Mouse (Mus musculus): ENCODE measurements around the gene Sumf2. TPM values are rescaled to one million over a fixed set of nuclear protein-coding genes. Genes with fewer than 3 reads are reported as not detected.

The Sumf2 gene
- polyA plus RNA-seq, 1 experiment from 2014 or later, result 21.0 TPM

DNA sequence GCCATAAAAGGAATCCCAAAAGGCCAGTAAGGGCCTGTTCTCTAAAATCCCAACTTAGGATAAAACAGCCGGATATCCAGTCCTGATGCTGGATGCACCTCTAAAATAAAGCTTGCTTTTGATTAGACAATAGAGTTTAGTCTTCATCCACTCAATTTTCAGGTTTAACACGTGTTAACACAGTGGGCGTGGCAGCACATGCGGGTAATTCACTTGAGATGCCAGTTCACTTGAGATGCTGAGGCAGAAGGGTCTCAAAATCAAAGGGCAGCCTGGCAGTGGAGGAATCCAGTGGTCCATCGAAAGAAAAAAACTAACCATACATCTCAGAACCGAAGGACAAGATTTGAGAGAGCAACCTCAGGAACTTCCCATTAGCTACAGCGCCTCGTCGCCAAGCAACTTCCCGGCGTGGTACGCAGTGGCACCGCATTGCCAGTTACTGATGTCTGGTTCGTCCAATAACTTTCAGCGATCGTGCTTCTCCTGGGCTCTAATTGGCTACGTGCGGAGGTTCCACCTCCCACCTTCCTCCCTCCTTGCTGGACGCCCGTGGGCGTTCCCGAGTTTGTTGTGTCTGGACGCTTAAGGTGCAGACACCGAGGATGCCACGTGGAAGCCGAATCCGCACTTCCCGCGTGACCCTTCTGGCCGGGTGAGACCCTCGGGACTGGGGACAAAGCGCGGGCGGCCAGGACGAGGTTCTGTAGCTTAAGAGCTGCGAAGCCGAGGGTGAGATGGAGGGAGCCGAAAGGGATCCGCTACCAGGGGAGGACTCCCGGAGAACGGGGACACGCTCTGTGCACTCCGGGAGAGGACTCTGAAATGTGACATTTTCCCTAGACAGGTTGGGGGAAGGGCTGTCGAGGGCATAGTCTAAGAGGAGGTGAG, 48.7 kb downstream of the Sumf2 start, which contains the start of gene Zbed5:
TSS of gene Zbed5 (plus strand) at position 526 of the 891 bp plus-strand sequence.
- H3K4me3 ChIP-seq (ENCODE audit: low read depth, low read length), result peak within 1 kb of the TSS; percentile 55
- H3K9ac ChIP-seq (replicated peaks; ENCODE audit: low read depth, low read length), result peak within 1 kb of the TSS; percentile 46
- ATAC-seq (ENCODE audit: low read depth), result peak; percentile 99
- H3K36me3 ChIP-seq (ENCODE audit: control insufficient read depth, insufficient read depth, low read length), result no peaks in the 10 kb centered on the region
- 2% methylated on average over 44 of the region's 44 CpGs for WGBS
- H3K9me3 ChIP-seq (ENCODE audit: control insufficient read depth, low read length), result no peaks in the 10 kb centered on the region
- H3K4me1 ChIP-seq (ENCODE audit: control insufficient read depth, insufficient read depth, low read length), result peaks cover 3% of the 10 kb centered on the region; the same call in 1 of the 2 replicates
- H3K27ac ChIP-seq (ENCODE audit: low read depth, low read length), result no peak within 1 kb of the TSS
- H3K4me2 ChIP-seq (ENCODE audit: low read depth, low read length), result peak within 1 kb of the TSS; percentile 72
- H3K27me3 ChIP-seq (ENCODE audit: control insufficient read depth, insufficient read depth, low read length), result no peaks in the 10 kb centered on the region

DNA sequence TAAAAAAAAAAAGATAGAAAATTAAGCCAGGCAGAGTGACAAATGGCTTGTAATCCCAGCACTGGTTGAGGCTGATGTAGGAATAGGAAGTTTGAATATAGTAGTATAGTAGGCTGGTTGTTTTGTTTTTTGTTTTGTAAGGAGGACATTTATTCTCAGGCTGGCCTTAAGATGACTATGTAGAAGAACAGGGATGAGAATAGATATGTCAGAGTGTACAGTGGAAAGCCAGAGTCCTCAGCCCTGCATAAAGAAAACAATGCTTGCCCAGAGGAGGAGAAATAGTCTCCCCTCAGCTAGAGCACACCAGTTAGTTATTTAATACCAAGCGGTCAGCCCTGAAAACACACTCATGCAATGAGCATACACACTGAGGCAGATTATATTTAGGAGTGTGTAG, 51.7 kb downstream of the Sumf2 start, which contains the start of gene Phkg1:
TSS of gene Phkg1 (minus strand) at position 101 of the 400 bp plus-strand sequence.
- Histone ChIP-seq H3K9ac (replicated peaks; ENCODE audit: low read depth, low read length) (no peak within 1 kb of the TSS), H3K4me2 (ENCODE audit: low read depth, low read length) (no peak within 1 kb of the TSS), H3K27me3 (ENCODE audit: control insufficient read depth, insufficient read depth, low read length) (no peaks in the 10 kb centered on the region), H3K4me1 (ENCODE audit: control insufficient read depth, insufficient read depth, low read length) (peaks cover 3% of the 10 kb centered on the region; the same call in 1 of the 2 replicates), H3K9me3 (ENCODE audit: control insufficient read depth, low read length) (no peaks in the 10 kb centered on the region), H3K27ac (ENCODE audit: low read depth, low read length) (no peak within 1 kb of the TSS), H3K4me3 (ENCODE audit: low read depth, low read length) (no peak within 1 kb of the TSS), H3K36me3 (ENCODE audit: control insufficient read depth, insufficient read depth, low read length) (peaks cover 7% of the 10 kb centered on the region; the same call in 1 of the 2 replicates)
- 100% methylated on average over 1 of the region's 1 CpGs for WGBS
- ATAC-seq (ENCODE audit: low read depth), result no peak

DNA sequence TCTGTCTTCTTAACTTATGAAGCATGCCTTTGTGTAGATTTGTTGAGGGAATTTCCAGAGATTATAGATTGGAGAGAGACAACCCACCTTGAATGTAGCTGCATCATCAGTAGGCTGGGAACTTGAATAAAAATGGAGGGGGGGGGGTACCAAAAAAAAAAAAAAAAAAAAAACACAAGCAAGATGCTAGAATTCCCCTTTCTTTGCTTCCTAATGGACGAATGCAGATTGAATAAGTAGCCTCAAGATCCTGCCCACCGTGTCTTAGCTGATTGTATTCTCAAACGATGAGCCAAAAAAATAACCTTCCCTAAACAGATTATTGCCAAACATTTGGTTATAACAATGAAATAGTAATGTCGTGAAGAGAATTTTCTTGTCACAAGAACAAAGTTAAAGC, 61.0 kb downstream of the Sumf2 start:
- Histone ChIP-seq H3K4me3 (ENCODE audit: low read depth, low read length) (peak overlapping the region; percentile 65), H3K9ac (replicated peaks; ENCODE audit: low read depth, low read length) (peak overlapping the region; percentile 92), H3K9me3 (ENCODE audit: control insufficient read depth, low read length) (no peaks in the 10 kb centered on the region), H3K27ac (ENCODE audit: low read depth, low read length) (peak overlapping the region; percentile 98), H3K27me3 (ENCODE audit: control insufficient read depth, insufficient read depth, low read length) (no peaks in the 10 kb centered on the region), H3K4me1 (ENCODE audit: control insufficient read depth, insufficient read depth, low read length) (no peaks in the 10 kb centered on the region), H3K4me2 (ENCODE audit: low read depth, low read length) (peak overlapping the region; percentile 75), H3K36me3 (ENCODE audit: control insufficient read depth, insufficient read depth, low read length) (0 out of 2 replicates have a peak, but pooled peaks cover 4% of the 10 kb centered on the region)
- WGBS, result 35% methylated on average over 4 of the region's 4 CpGs
- ATAC-seq (ENCODE audit: low read depth), result no peak

DNA sequence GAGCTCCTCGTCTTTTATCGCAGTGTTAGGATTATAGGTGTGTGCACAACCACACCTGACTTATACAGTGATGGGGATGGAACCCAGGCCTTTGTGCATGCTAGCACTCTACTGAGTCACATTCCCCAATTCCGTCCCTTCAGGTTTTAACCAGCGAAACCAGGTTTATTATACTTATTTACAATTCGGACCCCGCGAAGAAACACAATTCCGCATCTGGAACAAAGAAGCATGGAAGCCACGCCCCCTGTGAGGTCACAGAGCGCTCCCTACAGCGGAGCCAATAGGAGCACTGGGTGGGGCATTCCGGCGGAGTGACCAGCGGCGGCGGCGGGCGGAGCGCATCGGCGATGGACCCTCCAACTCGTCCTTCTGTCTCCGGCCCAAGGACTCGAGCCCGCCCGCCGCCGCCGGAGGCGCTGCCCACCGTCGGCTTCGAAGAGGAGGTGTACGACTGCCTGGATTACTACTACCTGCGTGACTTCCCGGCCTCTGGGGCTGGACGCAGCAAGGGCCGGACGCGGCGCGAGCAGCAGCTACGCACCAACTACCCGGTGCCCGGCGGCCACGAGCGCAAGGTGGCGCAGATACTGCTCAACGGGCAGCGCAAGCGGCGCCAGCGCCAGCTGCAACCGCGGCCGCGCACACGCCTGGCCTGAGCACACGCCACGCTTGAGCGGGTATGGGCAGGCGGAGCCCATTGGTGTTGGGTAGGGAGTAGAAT, 61.6 kb downstream of the Sumf2 start, which contains the start of gene Nupr1l:
TSS of gene Nupr1l (plus strand) at position 299 of the 724 bp plus-strand sequence.
- Histone ChIP-seq H3K9me3 (ENCODE audit: control insufficient read depth, low read length) (no peaks in the 10 kb centered on the region), H3K4me1 (ENCODE audit: control insufficient read depth, insufficient read depth, low read length) (no peaks in the 10 kb centered on the region), H3K4me2 (ENCODE audit: low read depth, low read length) (peak within 1 kb of the TSS; percentile 75), H3K27me3 (ENCODE audit: control insufficient read depth, insufficient read depth, low read length) (no peaks in the 10 kb centered on the region), H3K27ac (ENCODE audit: low read depth, low read length) (peak within 1 kb of the TSS; percentile 98), H3K4me3 (ENCODE audit: low read depth, low read length) (peak within 1 kb of the TSS; percentile 65), H3K9ac (replicated peaks; ENCODE audit: low read depth, low read length) (peak within 1 kb of the TSS; percentile 92), H3K36me3 (ENCODE audit: control insufficient read depth, insufficient read depth, low read length) (no peaks in the 10 kb centered on the region)
- ATAC-seq (ENCODE audit: low read depth), result peak; percentile 96
- 1% methylated on average over 61 of the region's 63 CpGs for WGBS

DNA sequence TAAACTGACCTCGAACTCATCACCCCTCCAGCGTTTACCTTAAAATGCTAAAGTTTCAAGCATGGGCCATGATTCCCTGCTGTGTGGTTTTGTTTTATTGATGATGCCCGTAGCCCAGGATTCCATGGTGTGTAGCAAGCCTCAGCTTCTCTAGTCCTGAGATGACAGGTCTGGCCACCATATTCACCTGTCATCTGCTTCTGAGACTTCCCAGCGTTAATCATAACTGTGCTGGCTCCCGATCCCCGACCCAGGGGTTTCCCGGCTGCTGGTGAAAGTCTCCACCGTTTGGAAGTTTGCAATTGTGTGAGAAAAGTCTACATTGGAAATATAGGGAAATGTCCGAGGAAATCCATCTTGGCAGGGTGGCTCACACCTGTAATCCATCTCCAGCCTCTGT, 62.4 kb downstream of the Sumf2 start:
- Histone ChIP-seq H3K4me1 (ENCODE audit: control insufficient read depth, insufficient read depth, low read length) (no peaks in the 10 kb centered on the region), H3K9ac (replicated peaks; ENCODE audit: low read depth, low read length) (peak overlapping the region; percentile 92; the same call in 1 of the 2 replicates), H3K36me3 (ENCODE audit: control insufficient read depth, insufficient read depth, low read length) (no peaks in the 10 kb centered on the region), H3K4me2 (ENCODE audit: low read depth, low read length) (peak overlapping the region; percentile 75), H3K27ac (ENCODE audit: low read depth, low read length) (peak overlapping the region; percentile 98), H3K9me3 (ENCODE audit: control insufficient read depth, low read length) (no peaks in the 10 kb centered on the region), H3K4me3 (ENCODE audit: low read depth, low read length) (peak overlapping the region; percentile 65), H3K27me3 (ENCODE audit: control insufficient read depth, insufficient read depth, low read length) (no peaks in the 10 kb centered on the region)
- WGBS, result 65% methylated on average over 9 of the region's 9 CpGs
- ATAC-seq (ENCODE audit: low read depth), result no peak

DNA sequence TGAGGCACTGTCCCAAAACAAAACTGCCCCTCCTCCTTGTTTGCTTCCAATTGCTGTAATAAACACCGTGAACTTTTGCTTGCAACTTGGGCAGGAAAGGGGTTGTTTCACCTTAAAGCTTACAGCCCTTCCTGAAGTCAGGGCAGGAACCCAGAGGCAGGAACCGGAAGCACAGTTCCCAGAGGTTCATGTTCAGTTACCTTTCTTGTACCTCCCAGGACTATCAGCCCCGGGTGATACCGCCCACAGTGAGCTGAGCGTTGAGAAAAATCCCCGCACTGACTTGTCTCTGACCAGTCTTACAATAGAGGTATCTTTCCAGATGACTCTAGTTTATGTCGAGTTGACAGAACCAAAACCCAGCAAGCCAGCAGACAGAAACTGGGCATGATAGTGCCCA, 62.8 kb downstream of the Sumf2 start:
- Histone ChIP-seq H3K27me3 (ENCODE audit: control insufficient read depth, insufficient read depth, low read length) (no peaks in the 10 kb centered on the region), H3K9me3 (ENCODE audit: control insufficient read depth, low read length) (no peaks in the 10 kb centered on the region), H3K4me2 (ENCODE audit: low read depth, low read length) (peak overlapping the region; percentile 75; the same call in 1 of the 2 replicates), H3K4me3 (ENCODE audit: low read depth, low read length) (no peak overlapping the region), H3K9ac (replicated peaks; ENCODE audit: low read depth, low read length) (no peak overlapping the region), H3K36me3 (ENCODE audit: control insufficient read depth, insufficient read depth, low read length) (no peaks in the 10 kb centered on the region), H3K4me1 (ENCODE audit: control insufficient read depth, insufficient read depth, low read length) (no peaks in the 10 kb centered on the region), H3K27ac (ENCODE audit: low read depth, low read length) (no peak overlapping the region)
- no peak for ATAC-seq (ENCODE audit: low read depth)
- WGBS, result 81% methylated on average over 7 of the region's 7 CpGs

Other genes with a start within 250 kb of the Sumf2 start
- gene Zfp11, start 176.9 kb upstream of the Sumf2 start, polyA plus RNA-seq (2014; fragmentation: Nextera tagmentation; extraction: Ambion mirVana), result 7.7 and 7.9 TPM in 2 replicates
- not detected in 2 replicates for gene Sept14, start 138.5 kb upstream of the Sumf2 start, polyA plus RNA-seq (2014; fragmentation: Nextera tagmentation; extraction: Ambion mirVana)
- 173 and 179 TPM in 2 replicates for gene Mrps17, start 131.5 kb upstream of the Sumf2 start, polyA plus RNA-seq (2014; fragmentation: Nextera tagmentation; extraction: Ambion mirVana)
- 95.1 and 95.6 TPM in 2 replicates for gene Nipsnap2, start 121.9 kb upstream of the Sumf2 start, polyA plus RNA-seq (2014; fragmentation: Nextera tagmentation; extraction: Ambion mirVana)
- 33.6 and 35.6 TPM in 2 replicates for gene Psph, start 59.5 kb upstream of the Sumf2 start, polyA plus RNA-seq (2014; fragmentation: Nextera tagmentation; extraction: Ambion mirVana)
- 717 and 752 TPM in 2 replicates for gene Chchd2, start 40.5 kb downstream of the Sumf2 start, polyA plus RNA-seq (2014; fragmentation: Nextera tagmentation; extraction: Ambion mirVana)
- 14.9 and 18.6 TPM in 2 replicates for gene Zbed5, start 48.7 kb downstream of the Sumf2 start, polyA plus RNA-seq (2014; fragmentation: Nextera tagmentation; extraction: Ambion mirVana)
- gene Phkg1, start 51.6 kb downstream of the Sumf2 start, polyA plus RNA-seq (2014; fragmentation: Nextera tagmentation; extraction: Ambion mirVana), result 0.58 and 0.92 TPM in 2 replicates
- 3.7 and 3.8 TPM in 2 replicates for gene Nupr1l, start 61.6 kb downstream of the Sumf2 start, polyA plus RNA-seq (2014; fragmentation: Nextera tagmentation; extraction: Ambion mirVana)
- 26.2 and 31.5 TPM in 2 replicates for gene Vkorc1l1, start 95.0 kb downstream of the Sumf2 start, polyA plus RNA-seq (2014; fragmentation: Nextera tagmentation; extraction: Ambion mirVana)
- gene Gusb, start 156.1 kb downstream of the Sumf2 start, polyA plus RNA-seq (2014; fragmentation: Nextera tagmentation; extraction: Ambion mirVana), result 32.7 and 38.0 TPM in 2 replicates
- gene Asl, start 182.3 kb downstream of the Sumf2 start, polyA plus RNA-seq (2014; fragmentation: Nextera tagmentation; extraction: Ambion mirVana), result 41.1 and 44.6 TPM in 2 replicates
- gene Crcp, start 182.3 kb downstream of the Sumf2 start, polyA plus RNA-seq (2014; fragmentation: Nextera tagmentation; extraction: Ambion mirVana), result 46.0 and 51.9 TPM in 2 replicates
- 48.1 and 66.1 TPM in 2 replicates for gene Tpst1, start 226.3 kb downstream of the Sumf2 start, polyA plus RNA-seq (2014; fragmentation: Nextera tagmentation; extraction: Ambion mirVana)

All from neural tube, embryonic 14.5 days (tissue).